ENCODE assay signal across 9 mouse cellular contexts in the genomic region with DNA sequence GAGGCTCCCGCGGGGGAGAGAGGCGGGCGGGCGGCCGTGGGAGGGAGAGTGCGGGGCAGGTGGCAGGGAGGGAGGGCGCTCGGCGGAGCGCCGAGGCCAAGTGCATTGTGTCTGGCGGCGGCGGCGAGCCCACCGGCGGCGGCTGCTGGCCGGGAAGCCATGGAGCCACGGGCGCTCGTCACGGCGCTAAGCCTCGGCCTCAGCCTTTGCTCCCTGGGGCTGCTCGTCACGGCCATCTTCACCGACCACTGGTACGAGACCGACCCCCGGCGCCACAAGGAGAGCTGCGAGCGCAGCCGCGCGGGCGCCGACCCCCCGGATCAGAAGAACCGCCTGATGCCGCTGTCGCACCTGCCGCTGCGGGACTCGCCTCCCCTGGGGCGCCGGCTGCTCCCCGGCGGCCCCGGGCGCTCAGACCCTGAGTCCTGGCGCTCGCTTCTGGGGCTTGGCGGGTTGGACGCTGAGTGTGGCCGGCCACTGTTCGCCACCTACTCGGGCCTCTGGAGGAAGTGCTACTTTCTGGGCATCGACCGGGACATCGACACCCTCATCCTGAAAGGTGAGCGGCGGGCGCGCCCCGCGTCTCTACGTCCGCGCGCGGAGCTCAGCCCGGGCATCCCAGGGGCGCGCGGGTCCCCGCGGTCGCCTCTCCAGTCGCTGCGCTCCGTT. TPM values are rescaled to one million over a fixed set of nuclear protein-coding genes. Genes with fewer than 3 reads are reported as not detected.
DNase-seq lines count a peak whose midpoint lies in the region; ATAC-seq and TF ChIP-seq lines count a peak whose summit lies in the region.
"Had no signal": no experiment of that assay in that cellular context is flagged by ENCODE, and none has a peak within 500 bp of the region (broad histone marks: within the 10 kb centered on the region; RNA-seq: fewer than 3 reads in every experiment).

A gene (plus strand): TSS at position 103 of the 669 bp plus-strand sequence.

- peak within 1 kb of the TSS; percentile 71 for H3K9ac ChIP-seq in intestine, embryonic 16.5 days (ENCODE audit: low read depth, low read length)
- H3K9ac ChIP-seq in liver, embryonic 15.5 days, result no peak within 1 kb of the TSS

- ATAC-seq in intestine, embryonic 16.5 days, result peak; percentile 74
- ATAC-seq in liver, embryonic 15.5 days (ENCODE audit: insufficient read depth), result no peak
- no peak for ATAC-seq in erythroblast, adult 5-6 weeks (replicated peaks; ENCODE audit: low FRiP score, poor library complexity, severe bottlenecking)

- TF ChIP-seq POLR2A in bone marrow macrophage, adult 2 months (IDR thresholded peaks at IDR 0.05; ENCODE audit: borderline replicate concordance, low read depth, low read length), result no peak
- no peak for TF ChIP-seq POLR2A in olfactory bulb, adult 2 months (IDR thresholded peaks at IDR 0.05; ENCODE audit: insufficient read depth, low read depth, low read length)

- WGBS in heart, embryonic 10.5 days, result under 1% methylated on average over 62 of the region's 84 CpGs
- WGBS in forebrain, embryonic 10.5 days, result under 1% methylated on average over 79 of the region's 84 CpGs
- WGBS in intestine, embryonic 16.5 days, result under 1% methylated on average over 80 of the region's 84 CpGs
- WGBS in liver, embryonic 15.5 days (ENCODE audit: insufficient replicate concordance), result under 1% methylated on average over 70 of the region's 84 CpGs
- WGBS in olfactory bulb, adult 2 months, result under 1% methylated on average over 72 of the region's 84 CpGs

- no peak for TF ChIP-seq CTCF in bone marrow macrophage, adult 2 months (IDR thresholded peaks at IDR 0.05; ENCODE audit: low read depth, low read length)
- TF ChIP-seq CTCF in olfactory bulb, adult 2 months (IDR thresholded peaks at IDR 0.05; ENCODE audit: insufficient read depth, low read depth, low read length), result no peak

- peak within 1 kb of the TSS; percentile 99 for H3K4me2 ChIP-seq in intestine, embryonic 16.5 days (ENCODE audit: low read depth, low read length)
- peak within 1 kb of the TSS; percentile 70 for H3K4me2 ChIP-seq in liver, embryonic 15.5 days

- peak within 1 kb of the TSS; percentile 90 for H3K27ac ChIP-seq in heart, embryonic 10.5 days
- no peak within 1 kb of the TSS for H3K27ac ChIP-seq in bone marrow macrophage, adult 2 months (ENCODE audit: insufficient read depth, low read depth, low read length)
- H3K27ac ChIP-seq in forebrain, embryonic 10.5 days, result peak within 1 kb of the TSS; percentile 90
- no peak within 1 kb of the TSS for H3K27ac ChIP-seq in intestine, embryonic 16.5 days (ENCODE audit: low read length)
- no peak within 1 kb of the TSS for H3K27ac ChIP-seq in liver, embryonic 15.5 days (replicated peaks)
- H3K27ac ChIP-seq in olfactory bulb, adult 2 months (ENCODE audit: insufficient read depth, low read depth, low read length), result peak within 1 kb of the TSS; percentile 65; the same call in 1 of the 2 replicates

- no peaks in the 10 kb centered on the region for H3K36me3 ChIP-seq in heart, embryonic 10.5 days
- H3K36me3 ChIP-seq in forebrain, embryonic 10.5 days (replicated peaks), result no peaks in the 10 kb centered on the region
- no peaks in the 10 kb centered on the region for H3K36me3 ChIP-seq in intestine, embryonic 16.5 days (ENCODE audit: control insufficient read depth, insufficient read depth, low read length)
- no peaks in the 10 kb centered on the region for H3K36me3 ChIP-seq in liver, embryonic 15.5 days (replicated peaks)

- peak within 1 kb of the TSS; percentile 81 for H3K4me3 ChIP-seq in heart, embryonic 10.5 days
- H3K4me3 ChIP-seq in bone marrow macrophage, adult 2 months (ENCODE audit: insufficient read depth, low read length), result peak within 1 kb of the TSS; percentile 60
- peak within 1 kb of the TSS; percentile 84 for H3K4me3 ChIP-seq in forebrain, embryonic 10.5 days
- peak within 1 kb of the TSS; percentile 71 for H3K4me3 ChIP-seq in intestine, embryonic 16.5 days (ENCODE audit: low read length)
- H3K4me3 ChIP-seq in liver, embryonic 15.5 days (replicated peaks), result peak within 1 kb of the TSS; percentile 48
- H3K4me3 ChIP-seq in olfactory bulb, adult 2 months (ENCODE audit: insufficient read depth, low read depth, low read length), result peak within 1 kb of the TSS; percentile 83

- no peak for DNase-seq in heart, embryonic 10.5 days (ENCODE audit: low spot score)
- DNase-seq in heart, adult 8-10 months (ENCODE audit: low spot score), result no peak
- DNase-seq in forebrain, embryonic 10.5 days (ENCODE audit: extremely low spot score, low spot score), result peak; percentile 43

- H3K4me1 ChIP-seq in heart, embryonic 10.5 days, result peaks cover 9% of the 10 kb centered on the region; the same call in 1 of the 2 replicates
- H3K4me1 ChIP-seq in bone marrow macrophage, adult 2 months (ENCODE audit: control insufficient read depth, insufficient read depth, low read length), result no peaks in the 10 kb centered on the region
- H3K4me1 ChIP-seq in forebrain, embryonic 10.5 days, result peaks cover 18% of the 10 kb centered on the region
- no peaks in the 10 kb centered on the region for H3K4me1 ChIP-seq in intestine, embryonic 16.5 days (ENCODE audit: control insufficient read depth, insufficient read depth, low read length)
- no peaks in the 10 kb centered on the region for H3K4me1 ChIP-seq in liver, embryonic 15.5 days (replicated peaks)
- H3K4me1 ChIP-seq in olfactory bulb, adult 2 months (ENCODE audit: control insufficient read depth, insufficient read depth, low read length), result no peaks in the 10 kb centered on the region

- H3K9me3 ChIP-seq in heart, embryonic 10.5 days, result no peaks in the 10 kb centered on the region
- H3K9me3 ChIP-seq in forebrain, embryonic 10.5 days, result no peaks in the 10 kb centered on the region
- H3K9me3 ChIP-seq in intestine, embryonic 16.5 days (ENCODE audit: control insufficient read depth, low read length), result no peaks in the 10 kb centered on the region
- H3K9me3 ChIP-seq in liver, embryonic 15.5 days (replicated peaks), result no peaks in the 10 kb centered on the region

- peaks cover 54% of the 10 kb centered on the region for H3K27me3 ChIP-seq in heart, embryonic 10.5 days (ENCODE audit: insufficient read depth, poor library complexity, severe bottlenecking)
- H3K27me3 ChIP-seq in forebrain, embryonic 10.5 days (ENCODE audit: poor library complexity, severe bottlenecking), result peaks cover 69% of the 10 kb centered on the region
- H3K27me3 ChIP-seq in intestine, embryonic 16.5 days (replicated peaks; ENCODE audit: control insufficient read depth, insufficient read depth, low read length), result peaks cover 15% of the 10 kb centered on the region
- peaks cover 53% of the 10 kb centered on the region for H3K27me3 ChIP-seq in liver, embryonic 15.5 days
- H3K27me3 ChIP-seq: CH12.LX had no signal

RNA-seq across cellular contexts. Expression of the gene that starts here (rescaled TPM):
- 4.5 and 5.2 TPM in 2 replicates for polyA plus RNA-seq in heart, embryonic 10.5 days (2016; fragmentation: Nextera tagmentation; extraction: Ambion mirVana)
- under 1 TPM; 0.16 to 0.56 (median 0.30) TPM for total RNA-seq in heart, adult 8-10 months (2022)
- polyA plus RNA-seq in bone marrow macrophage, adult 2 months (2012; ENCODE audit: insufficient read depth, insufficient read length, missing spikeins), result 0.47 TPM in 1 of 2 replicates, not detected in the other
- polyA plus RNA-seq in forebrain, embryonic 10.5 days (2016; fragmentation: Nextera tagmentation; extraction: Ambion mirVana), result 3.0 and 4.8 TPM in 2 replicates
- 1.4 and 1.6 TPM in 2 replicates for polyA plus RNA-seq in intestine, embryonic 16.5 days (2015; fragmentation: Nextera tagmentation; extraction: Ambion mirVana)
- 0.23 and 0.28 TPM in 2 replicates for polyA plus RNA-seq in liver, embryonic 15.5 days (2015; fragmentation: Nextera tagmentation; extraction: Ambion mirVana)
- not detected in 2 replicates for polyA plus RNA-seq in olfactory bulb, adult 2 months (2012; ENCODE audit: insufficient read depth, insufficient read length, low replicate concordance, missing spikeins)
- not detected in 2 replicates for total RNA-seq in erythroblast, adult 5-6 weeks (2015; ENCODE audit: low replicate concordance)
- total RNA-seq in erythroblast, adult 5-6 weeks (2017; ENCODE audit: low replicate concordance), result not detected in 2 replicates
- total RNA-seq: CH12.LX had no signal

Comparison
In these comparisons a context has a peak if more than half of its experiments do, and no peak if none do; other contexts are left out.
1. H3K27ac ChIP-seq: peak in heart, embryonic 10.5 days (single experiment), forebrain, embryonic 10.5 days (single experiment) and olfactory bulb, adult 2 months (single experiment); none in bone marrow macrophage, adult 2 months (single experiment), intestine, embryonic 16.5 days (single experiment) and liver, embryonic 15.5 days (single experiment).
2. Peak in every context shown above with its lines, with median percentiles within 50 percentile points of each other: H3K4me3 ChIP-seq.